In the genomic region with DNA sequence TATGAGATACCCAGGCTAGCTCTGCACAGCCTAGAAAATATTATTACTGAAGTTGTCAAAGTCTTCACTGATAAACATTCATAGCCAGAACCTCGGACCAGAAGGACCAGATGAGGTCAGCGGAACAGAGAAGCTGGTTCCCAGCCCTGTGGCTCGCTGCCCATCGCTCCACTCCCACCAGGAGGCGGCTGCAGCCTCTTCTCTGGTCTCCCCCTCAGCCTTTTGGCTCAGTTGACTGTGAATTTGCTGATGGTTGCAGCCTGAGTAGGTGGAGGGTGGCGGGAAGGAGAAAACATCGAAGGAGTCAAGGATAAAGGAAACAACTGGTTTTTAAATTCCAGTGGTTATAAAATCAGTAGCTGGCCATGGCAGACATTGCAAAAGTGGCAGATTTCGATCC, we compare ENCODE assay signal across 9 mouse cellular contexts.
DNase-seq lines count a peak whose midpoint lies in the region; ATAC-seq lines count a peak whose summit lies in the region.
"Had no signal": no experiment of that assay in that cellular context is flagged by ENCODE, and none has a peak within 500 bp of the region (broad histone marks: within the 10 kb centered on the region; RNA-seq: fewer than 3 reads in every experiment).

No protein-coding gene starts in this region.

- peak overlapping the region; percentile 67 for H3K27ac ChIP-seq in heart, embryonic 16.5 days (ENCODE audit: low read length)
- H3K27ac ChIP-seq in liver, embryonic 13.5 days = peak overlapping the region; percentile 93
- H3K27ac ChIP-seq in forebrain, embryonic 16.5 days (ENCODE audit: low read length) = no peak overlapping the region

- peak; percentile 29 for DNase-seq in 3T3-L1 (ENCODE audit: low read depth, low spot score)
- DNase-seq in brain, adult 2 months (ENCODE audit: low read depth, low spot score) = peak; percentile 14
- no peak for DNase-seq in liver, embryonic 13.5 days
- peak; percentile 80 for DNase-seq in urinary bladder, postnatal 14 days (ENCODE audit: low spot score)
- no peak for DNase-seq in layer of hippocampus, adult 18-20 months (ENCODE audit: low spot score in 2 of 2)
- no peak for DNase-seq in c-Kit-positive CD71-positive TER-119-positive erythroid progenitor cells, embryonic 14.5 days (ENCODE audit: low spot score)

- WGBS in heart, embryonic 16.5 days = 45% methylated on average over 8 of the region's 8 CpGs
- WGBS in liver, embryonic 13.5 days (ENCODE audit: insufficient replicate concordance) = 68% methylated on average over 8 of the region's 8 CpGs
- 81% methylated on average over 8 of the region's 8 CpGs for WGBS in forebrain, embryonic 16.5 days

- no peaks in the 10 kb centered on the region for H3K36me3 ChIP-seq in heart, embryonic 16.5 days (ENCODE audit: control insufficient read depth, insufficient read depth)
- H3K36me3 ChIP-seq in liver, embryonic 13.5 days = no peaks in the 10 kb centered on the region
- H3K36me3 ChIP-seq in forebrain, embryonic 16.5 days (ENCODE audit: control insufficient read depth, insufficient read depth) = no peaks in the 10 kb centered on the region

- H3K4me3 ChIP-seq in heart, embryonic 16.5 days (ENCODE audit: low read length) = no peak overlapping the region
- no peak overlapping the region for H3K4me3 ChIP-seq in liver, embryonic 13.5 days (replicated peaks)
- no peak overlapping the region for H3K4me3 ChIP-seq in forebrain, embryonic 16.5 days (replicated peaks; ENCODE audit: low read length)
- H3K4me3 ChIP-seq: erythroblast, embryonic 14.5 days had no signal

- H3K4me2 ChIP-seq in heart, embryonic 16.5 days (ENCODE audit: low read depth, low read length) = no peak overlapping the region
- no peak overlapping the region for H3K4me2 ChIP-seq in liver, embryonic 13.5 days
- no peak overlapping the region for H3K4me2 ChIP-seq in forebrain, embryonic 16.5 days (ENCODE audit: low read length)

- H3K27me3 ChIP-seq in heart, embryonic 16.5 days (ENCODE audit: control insufficient read depth, insufficient read depth, low read length) = no peaks in the 10 kb centered on the region
- H3K27me3 ChIP-seq in liver, embryonic 13.5 days = no peaks in the 10 kb centered on the region
- no peaks in the 10 kb centered on the region for H3K27me3 ChIP-seq in forebrain, embryonic 16.5 days (replicated peaks; ENCODE audit: control insufficient read depth, insufficient read depth, low read length)

- H3K9me3 ChIP-seq in heart, embryonic 16.5 days (replicated peaks; ENCODE audit: control insufficient read depth, low read length) = no peaks in the 10 kb centered on the region
- no peaks in the 10 kb centered on the region for H3K9me3 ChIP-seq in liver, embryonic 13.5 days (replicated peaks)
- no peaks in the 10 kb centered on the region for H3K9me3 ChIP-seq in forebrain, embryonic 16.5 days (ENCODE audit: control insufficient read depth, low read length)

- H3K9ac ChIP-seq in heart, embryonic 16.5 days (ENCODE audit: low read length) = no peak overlapping the region
- H3K9ac ChIP-seq in liver, embryonic 13.5 days = no peak overlapping the region
- no peak overlapping the region for H3K9ac ChIP-seq in forebrain, embryonic 16.5 days (replicated peaks; ENCODE audit: low read depth, low read length)

- peaks cover 33% of the 10 kb centered on the region for H3K4me1 ChIP-seq in heart, embryonic 16.5 days (ENCODE audit: control insufficient read depth, insufficient read depth, low read length)
- H3K4me1 ChIP-seq in liver, embryonic 13.5 days (replicated peaks) = peaks cover 84% of the 10 kb centered on the region
- H3K4me1 ChIP-seq in forebrain, embryonic 16.5 days (replicated peaks; ENCODE audit: control insufficient read depth, insufficient read depth, low read length) = peaks cover 10% of the 10 kb centered on the region

- peak; percentile 56 for ATAC-seq in heart, embryonic 16.5 days (replicated peaks; ENCODE audit: extremely low read depth, insufficient read depth, low FRiP score)
- ATAC-seq in liver, embryonic 13.5 days (ENCODE audit: low read depth) = no peak
- no peak for ATAC-seq in forebrain, embryonic 16.5 days

Comparison
In these comparisons a context has a peak if more than half of its experiments do, and no peak if none do; other contexts are left out.
1. DNase-seq: peak in 3T3-L1 (single experiment), brain, adult 2 months (single experiment) and urinary bladder, postnatal 14 days (single experiment); none in liver, embryonic 13.5 days (single experiment), layer of hippocampus, adult 18-20 months (0 of 2) and c-Kit-positive CD71-positive TER-119-positive erythroid progenitor cells, embryonic 14.5 days (single experiment).